Mouse (Mus musculus) heart, postnatal 0 days (tissue): ENCODE measurements around the gene Ube2a.
A peak's percentile ranks its signal among the peaks of the same experiment; 100 is the strongest.

Experiments used
- CTCF ChIP-seq: IDR thresholded peaks from 2 replicates; pipeline ENCODE4 v1.5.1; 2016; ENCODE audit warnings: antibody characterized with exemption, control low read depth, low read depth
- EP300 ChIP-seq: IDR thresholded peaks from 2 replicates; pipeline ENCODE4 v1.6.1; 2016; ENCODE audit warnings: antibody characterized with exemption, low read depth

- TF ChIP-seq CTCF (no peak), EP300 (peak; percentile 32; the same call in 1 of the 2 replicates)
Observed at GRCm38 (mm10) chrX:36874178-36874696, 537 bp downstream of the Ube2a start.
